Mouse (Mus musculus): ENCODE measurements around the gene Vmn2r25. TPM values are rescaled to one million over a fixed set of nuclear protein-coding genes. Genes with fewer than 3 reads are reported as not detected.
"Not testable (repeated sequence)": the region's sequence is repeated elsewhere in the genome, so short reads cannot be mapped to it uniquely, and the experiment has no call there.

The Vmn2r25 gene
- polyA plus RNA-seq (2015; fragmentation: Nextera tagmentation; extraction: Ambion mirVana), result not detected in 2 replicates

GRCm38 (mm10) chr6:123853363-123853762 is at the start of gene Vmn2r25:
Gene Vmn2r25 (minus strand): TSS chr6:123853463.
- H3K9me3 ChIP-seq (replicated peaks); H3K9ac ChIP-seq; H3K36me3 ChIP-seq; ATAC-seq (replicated peaks; ENCODE audit: low FRiP score); H3K4me3 ChIP-seq (replicated peaks); H3K4me2 ChIP-seq; H3K4me1 ChIP-seq; H3K27me3 ChIP-seq; H3K27ac ChIP-seq: not testable (repeated sequence)
- 84% methylated on average over 2 of the region's 2 CpGs for WGBS

GRCm38 (mm10) chr6:123819951-123820350 is 33.3 kb downstream of the Vmn2r25 start:
- H3K4me2 ChIP-seq, result no peak overlapping the region
- no peaks in the 10 kb centered on the region for H3K4me1 ChIP-seq
- H3K9me3 ChIP-seq (replicated peaks), result no peaks in the 10 kb centered on the region; the same call in 1 of the 2 replicates
- H3K27ac ChIP-seq, result no peak overlapping the region
- no peaks in the 10 kb centered on the region for H3K27me3 ChIP-seq
- H3K9ac ChIP-seq, result no peak overlapping the region
- H3K36me3 ChIP-seq, result no peaks in the 10 kb centered on the region
- WGBS, result 80% methylated on average over 8 of the region's 8 CpGs
- no peak overlapping the region for H3K4me3 ChIP-seq (replicated peaks)
- no peak for ATAC-seq (replicated peaks; ENCODE audit: low FRiP score)

GRCm38 (mm10) chr6:123810291-123810690 is 43.0 kb downstream of the Vmn2r25 start:
- ATAC-seq (replicated peaks; ENCODE audit: low FRiP score); H3K9ac ChIP-seq; H3K36me3 ChIP-seq; H3K27me3 ChIP-seq; H3K4me3 ChIP-seq (replicated peaks); H3K4me2 ChIP-seq; H3K4me1 ChIP-seq; H3K9me3 ChIP-seq (replicated peaks); H3K27ac ChIP-seq: not testable (repeated sequence)

GRCm38 (mm10) chr6:123793746-123794145 is 59.5 kb downstream of the Vmn2r25 start:
- 46% methylated on average over 9 of the region's 9 CpGs for WGBS

GRCm38 (mm10) chr6:123784857-123785256 is 68.4 kb downstream of the Vmn2r25 start:
- H3K9me3 ChIP-seq (replicated peaks), result no peaks in the 10 kb centered on the region
- no peaks in the 10 kb centered on the region for H3K27me3 ChIP-seq
- H3K27ac ChIP-seq, result no peak overlapping the region
- no peak for ATAC-seq (replicated peaks; ENCODE audit: low FRiP score)
- H3K9ac ChIP-seq, result no peak overlapping the region
- no peaks in the 10 kb centered on the region for H3K4me1 ChIP-seq
- no peaks in the 10 kb centered on the region for H3K36me3 ChIP-seq
- no peak overlapping the region for H3K4me2 ChIP-seq
- WGBS, result 65% methylated on average over 2 of the region's 2 CpGs
- no peak overlapping the region for H3K4me3 ChIP-seq (replicated peaks)

More at GRCm38 (mm10) chr6:123793746-123794145, 59.5 kb downstream of the Vmn2r25 start:
- Histone ChIP-seq H3K9ac (no peak overlapping the region), H3K9me3 (replicated peaks) (no peaks in the 10 kb centered on the region), H3K4me1 (no peaks in the 10 kb centered on the region), H3K4me2 (no peak overlapping the region), H3K36me3 (no peaks in the 10 kb centered on the region), H3K4me3 (replicated peaks) (no peak overlapping the region), H3K27me3 (no peaks in the 10 kb centered on the region), H3K27ac (no peak overlapping the region)
- no peak for ATAC-seq (replicated peaks; ENCODE audit: low FRiP score)

- Histone ChIP-seq H3K4me3 (replicated peaks) (no peak within 1 kb of the TSS), H3K9me3 (replicated peaks) (no peaks in the 10 kb centered on the region), H3K4me1 (no peaks in the 10 kb centered on the region), H3K27me3 (no peaks in the 10 kb centered on the region), H3K9ac (no peak within 1 kb of the TSS), H3K27ac (no peak within 1 kb of the TSS), H3K36me3 (no peaks in the 10 kb centered on the region), H3K4me2 (no peak within 1 kb of the TSS)
- WGBS, result 85% methylated on average over 1 of the region's 1 CpGs
- ATAC-seq (replicated peaks; ENCODE audit: low FRiP score), result no peak
Measured at GRCm38 (mm10) chr6:123778579-123778978, 74.7 kb downstream of the Vmn2r25 start, which contains the start of gene Vmn2r24. Gene Vmn2r24 (plus strand): TSS chr6:123778879.

Other genes starting within 250 kb of the Vmn2r25 start
- gene Vmn2r22, start 202.7 kb downstream of the Vmn2r25 start, polyA plus RNA-seq (2015; fragmentation: Nextera tagmentation; extraction: Ambion mirVana), result not detected in 2 replicates
- not detected in 2 replicates for gene Vmn2r23, start 150.8 kb downstream of the Vmn2r25 start, polyA plus RNA-seq (2015; fragmentation: Nextera tagmentation; extraction: Ambion mirVana)
- gene Vmn2r24, start 74.6 kb downstream of the Vmn2r25 start, polyA plus RNA-seq (2015; fragmentation: Nextera tagmentation; extraction: Ambion mirVana), result not detected in 2 replicates
- not detected in 2 replicates for gene Vmn2r26, start 171.1 kb upstream of the Vmn2r25 start, polyA plus RNA-seq (2015; fragmentation: Nextera tagmentation; extraction: Ambion mirVana)